In genomic region chr9:110304516-110304915, GRCm38 (mm10) we compare ENCODE assay signal across 8 mouse cellular contexts. TPM values are rescaled to one million over a fixed set of nuclear protein-coding genes. Genes with fewer than 3 reads are reported as not detected.
DNase-seq lines count a peak whose midpoint lies in the region; ATAC-seq and TF ChIP-seq lines count a peak whose summit lies in the region.

No protein-coding gene starts in this region.

- TF ChIP-seq POLR2A in small intestine, adult 2 months (IDR thresholded peaks at IDR 0.05; ENCODE audit: low read depth, low read length), result no peak

- peak; percentile 52 for TF ChIP-seq CTCF in liver, embryonic 14.5 days (IDR thresholded peaks at IDR 0.05; ENCODE audit: low read depth)
- TF ChIP-seq CTCF in small intestine, adult 2 months (IDR thresholded peaks at IDR 0.05; ENCODE audit: extremely low read depth, insufficient read length, insufficient replicate concordance, low read depth, low read length), result peak; percentile 34; the same call in 1 of the 2 replicates

- no peak for ATAC-seq in lung, embryonic 15.5 days (ENCODE audit: borderline replicate concordance, extremely low read depth, low FRiP score, low TSS enrichment)
- no peak; the same call in 1 of the 2 replicates for ATAC-seq in liver, embryonic 14.5 days (ENCODE audit: insufficient read depth)

- TF ChIP-seq EP300 in liver, embryonic 14.5 days (IDR thresholded peaks at IDR 0.05; ENCODE audit: low read depth), result no peak

- peak overlapping the region; percentile 68 for H3K4me2 ChIP-seq in lung, embryonic 15.5 days
- peak overlapping the region; percentile 95 for H3K4me2 ChIP-seq in liver, embryonic 14.5 days (ENCODE audit: low read depth)

- peak overlapping the region; percentile 62 for H3K4me3 ChIP-seq in lung, embryonic 15.5 days
- peak overlapping the region; percentile 77 to 78 for H3K4me3 ChIP-seq in liver, embryonic 14.5 days (ENCODE audit: insufficient read depth in 1 of 2, low read depth in 2 of 2, low read length in 2 of 2)
- peak overlapping the region; percentile 69 for H3K4me3 ChIP-seq in small intestine, adult 2 months (ENCODE audit: low read depth, low read length)

- H3K27ac ChIP-seq in lung, embryonic 15.5 days, result peak overlapping the region; percentile 91
- peak overlapping the region; percentile 48 for H3K27ac ChIP-seq in liver, embryonic 14.5 days
- peak overlapping the region; percentile 73 for H3K27ac ChIP-seq in small intestine, adult 2 months (ENCODE audit: insufficient read depth, low read depth, low read length)

- H3K36me3 ChIP-seq in lung, embryonic 15.5 days, result no peaks in the 10 kb centered on the region
- H3K36me3 ChIP-seq in liver, embryonic 14.5 days (replicated peaks; ENCODE audit: control insufficient read depth, insufficient read depth, low read depth), result no peaks in the 10 kb centered on the region
- no peaks in the 10 kb centered on the region for H3K36me3 ChIP-seq in small intestine, adult 2 months (ENCODE audit: control insufficient read depth, insufficient read depth, low read length)

- H3K27me3 ChIP-seq in lung, embryonic 15.5 days, result no peaks in the 10 kb centered on the region
- H3K27me3 ChIP-seq in liver, embryonic 14.5 days (ENCODE audit: control insufficient read depth, insufficient read depth, low read length), result no peaks in the 10 kb centered on the region
- H3K27me3 ChIP-seq in small intestine, adult 2 months (ENCODE audit: control insufficient read depth, insufficient read depth, low read length), result no peaks in the 10 kb centered on the region

- peak overlapping the region; percentile 62 for H3K9ac ChIP-seq in lung, embryonic 15.5 days
- peak overlapping the region; percentile 77 for H3K9ac ChIP-seq in liver, embryonic 14.5 days (replicated peaks)

- H3K9me3 ChIP-seq in lung, embryonic 15.5 days, result no peaks in the 10 kb centered on the region
- no peaks in the 10 kb centered on the region; the same call in 1 of the 2 replicates for H3K9me3 ChIP-seq in liver, embryonic 14.5 days (ENCODE audit: control insufficient read depth, low read length)

- no peak for DNase-seq in lung, postnatal 4 days
- DNase-seq in c-Kit-positive CD71-positive TER-119-negative erythroid progenitor cells, embryonic 14.5 days (ENCODE audit: low read depth), result peak; percentile 37
- peak; percentile 22 for DNase-seq in heart, postnatal 4 days
- DNase-seq in liver, embryonic 14.5 days (ENCODE audit: low read depth in 3 of 3, low spot score in 3 of 3), result peak in 1 of 3 experiments; percentile 42
- no peak for DNase-seq in layer of hippocampus, adult 9-10 months (ENCODE audit: low spot score)
- DNase-seq in B cell, adult 2 months, result no peak

- H3K4me1 ChIP-seq in lung, embryonic 15.5 days, result peaks cover 3% of the 10 kb centered on the region; the same call in 1 of the 2 replicates
- H3K4me1 ChIP-seq in liver, embryonic 14.5 days (replicated peaks; ENCODE audit: control insufficient read depth in 2 of 2, insufficient read depth in 2 of 2, low read length in 1 of 2), result peaks cover 11 to 13% of the 10 kb centered on the region in 2 experiments
- H3K4me1 ChIP-seq in small intestine, adult 2 months (ENCODE audit: control insufficient read depth, insufficient read depth, insufficient read length, low read length), result peaks cover 5% of the 10 kb centered on the region; the same call in 1 of the 2 replicates

- WGBS in lung, embryonic 15.5 days, result 2% methylated on average over 4 of the region's 4 CpGs
- WGBS in liver, embryonic 14.5 days (ENCODE audit: insufficient replicate concordance), result 4% methylated on average over 4 of the region's 4 CpGs
- WGBS in small intestine, adult 2 months, result 10% methylated on average over 4 of the region's 4 CpGs

RNA-seq across cellular contexts. Expression of gene Elp6, which starts 0.5 kb away (rescaled TPM):
- polyA plus RNA-seq in lung, embryonic 15.5 days (2015; fragmentation: Nextera tagmentation; extraction: Ambion mirVana), result 30.4 and 31.1 TPM in 2 replicates
- 1 to 10 TPM; 5.8 to 6.4 TPM for total RNA-seq in heart, postnatal 4 days (2021)
- polyA plus RNA-seq in liver, embryonic 14.5 days (2012; rRNA removed), result 7.7 and 8.0 TPM in 2 replicates
- polyA plus RNA-seq in liver, embryonic 14.5 days (2014; fragmentation: Nextera tagmentation; extraction: Ambion mirVana), result 6.3 and 7.5 TPM in 2 replicates
- 3.7 and 5.7 TPM in 2 replicates for polyA plus RNA-seq in small intestine, adult 2 months (2012; rRNA removed)

RNA-seq across cellular contexts. Expression of gene Scap, which starts 28.6 kb away (rescaled TPM):
- polyA plus RNA-seq in lung, embryonic 15.5 days (2015; fragmentation: Nextera tagmentation; extraction: Ambion mirVana), result 30.3 and 31.0 TPM in 2 replicates
- total RNA-seq in heart, postnatal 4 days (2021), result 10 to 100 TPM; 30.5 to 34.0 TPM
- polyA plus RNA-seq in liver, embryonic 14.5 days (2012; rRNA removed), result 9.4 and 12.3 TPM in 2 replicates
- 15.6 and 18.9 TPM in 2 replicates for polyA plus RNA-seq in liver, embryonic 14.5 days (2014; fragmentation: Nextera tagmentation; extraction: Ambion mirVana)
- 26.5 and 34.9 TPM in 2 replicates for polyA plus RNA-seq in small intestine, adult 2 months (2012; rRNA removed)

Comparison
In these comparisons a context has a peak if more than half of its experiments do, and no peak if none do; other contexts are left out.
1. DNase-seq: peak in c-Kit-positive CD71-positive TER-119-negative erythroid progenitor cells, embryonic 14.5 days (single experiment) and heart, postnatal 4 days (single experiment); none in lung, postnatal 4 days (0 of 2), layer of hippocampus, adult 9-10 months (single experiment) and B cell, adult 2 months (0 of 2).
2. Peak in every context shown above with its lines, with median percentiles within 50 percentile points of each other: H3K27ac ChIP-seq and H3K4me3 ChIP-seq.